Mouse (Mus musculus) brown adipose tissue, adult 24 weeks (tissue): ENCODE measurements around the gene Dtd2. TPM values are rescaled to one million over a fixed set of nuclear protein-coding genes. Genes with fewer than 3 reads are reported as not detected.

Experiments used
- H3K27ac ChIP-seq: fragments of 200-500 bp; replicated peaks from 2 replicates; pipeline ENCODE4 v1.5.1; 2012; ENCODE audit warnings: low read depth, mild to moderate bottlenecking, low read length
- H3K4me1 ChIP-seq: fragments of 200-500 bp; 2 replicates; pipeline ENCODE4 v1.6.1; 2012; ENCODE audit warnings: low read length, mixed read lengths; ENCODE audit not compliant: control insufficient read depth, insufficient read depth, insufficient read length
- H3K4me3 ChIP-seq: fragments of 200-500 bp; 2 replicates; pipeline ENCODE4 v1.5.1; 2012; ENCODE audit warnings: low read depth, mild to moderate bottlenecking, low read length, moderate library complexity; ENCODE audit not compliant: insufficient read depth
- polyA plus RNA-seq: library from polyadenylated mRNA; stranded (reverse); fragments of >200 nt; gene quantifications from 2 replicates; pipeline ENCODE4 v1.2.4, GENCODE M21; 2012; ENCODE audit not compliant: missing spikeins, insufficient read depth, insufficient read length

Gene Dtd2
- polyA plus RNA-seq, 1 experiment: 18.2 TPM

DNA sequence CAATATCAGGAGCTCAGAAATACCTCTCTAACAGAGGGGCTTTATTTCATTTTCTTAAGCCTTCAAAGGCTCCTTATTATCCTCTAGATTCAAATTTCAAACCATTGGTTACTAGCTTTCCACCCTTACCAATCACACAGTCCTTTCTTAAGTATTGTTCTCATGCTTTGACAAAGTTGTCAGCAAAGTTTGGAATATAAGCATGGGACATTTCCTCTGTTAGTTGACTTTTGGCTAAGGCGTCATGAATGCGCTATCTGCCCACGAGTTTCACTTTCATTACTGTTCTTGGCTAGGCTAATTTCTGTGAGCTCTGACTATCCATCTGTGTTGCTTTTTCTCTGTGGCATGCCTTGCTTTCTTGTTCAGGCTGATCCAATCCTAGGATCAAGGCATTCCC, 3.6 kb downstream of the Dtd2 start:
- no peaks in the 10 kb centered on the region for H3K4me1 ChIP-seq
- H3K4me3 ChIP-seq: no peak overlapping the region
- H3K27ac ChIP-seq: no peak overlapping the region

DNA sequence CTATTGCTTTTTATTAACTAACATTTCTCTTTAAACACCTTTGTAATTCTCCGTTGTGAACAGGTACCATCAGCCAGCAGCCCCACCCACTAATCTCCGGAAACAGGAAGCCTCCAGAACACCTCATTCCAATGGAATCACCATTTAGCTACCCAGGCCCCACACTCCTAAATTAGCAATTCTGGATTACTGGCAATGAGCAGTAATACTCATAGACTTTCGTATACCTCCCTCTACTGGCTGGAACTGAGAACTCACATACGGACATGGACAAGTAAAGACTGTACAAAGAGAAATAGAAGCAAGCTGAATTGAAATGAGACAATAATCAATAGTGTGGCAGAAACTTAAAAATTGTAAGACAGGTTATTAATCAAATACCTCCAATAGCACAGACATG, 4.8 kb downstream of the Dtd2 start:
- Histone ChIP-seq H3K4me3 (no peak overlapping the region), H3K4me1 (no peaks in the 10 kb centered on the region), H3K27ac (no peak overlapping the region)

- Histone ChIP-seq H3K4me1 (no peaks in the 10 kb centered on the region), H3K27ac (no peak overlapping the region), H3K4me3 (no peak overlapping the region)
Measured at GRCm38 (mm10) chr12:51998366-51998932, 7.9 kb downstream of the Dtd2 start.

- no peaks in the 10 kb centered on the region for H3K4me1 ChIP-seq
- H3K27ac ChIP-seq: no peak overlapping the region
- no peak overlapping the region for H3K4me3 ChIP-seq
Measured at GRCm38 (mm10) chr12:51995738-51996536, 10.4 kb downstream of the Dtd2 start.

DNA sequence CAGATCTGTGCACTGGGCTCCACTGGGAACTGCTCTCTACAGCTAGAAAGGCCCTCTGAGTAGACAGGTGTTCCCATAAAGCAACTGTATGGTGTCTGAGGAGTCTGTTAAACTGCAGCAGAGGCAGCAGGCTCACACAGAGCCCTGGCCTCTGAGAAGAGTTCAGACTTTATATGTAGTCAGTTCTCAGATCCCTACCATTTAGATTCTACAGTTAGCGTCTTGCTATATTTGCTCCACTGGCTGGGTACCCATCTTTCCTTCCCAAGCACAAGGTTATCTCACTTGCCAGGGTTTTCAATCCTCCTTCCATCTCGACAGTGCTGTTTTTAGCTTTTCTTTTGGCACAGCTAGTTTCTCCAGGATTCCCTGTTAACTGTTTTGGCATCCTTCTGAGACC, 15.7 kb downstream of the Dtd2 start:
- Histone ChIP-seq H3K4me3 (no peak overlapping the region), H3K4me1 (peaks cover 4% of the 10 kb centered on the region; the same call in 1 of the 2 replicates), H3K27ac (no peak overlapping the region)

DNA sequence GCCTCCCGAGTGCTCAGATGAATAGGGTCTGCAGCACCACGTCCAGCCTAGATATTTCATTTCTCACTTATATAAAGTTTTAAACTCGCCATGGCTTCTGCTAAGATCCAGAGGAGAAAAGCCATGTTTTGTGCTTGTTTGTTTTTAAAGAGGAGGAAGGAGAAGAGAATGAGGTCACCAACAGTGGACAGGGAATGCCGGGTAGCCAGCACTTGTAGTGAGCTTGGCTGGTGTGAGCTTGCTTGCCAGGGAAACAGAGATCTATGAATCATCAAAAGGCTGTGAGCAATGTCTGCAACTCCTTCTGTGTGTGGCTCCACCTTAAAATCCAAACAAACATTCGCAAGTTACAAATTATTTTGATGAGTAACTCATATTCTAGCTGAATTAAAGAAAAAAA, 17.8 kb downstream of the Dtd2 start:
- no peak overlapping the region for H3K4me3 ChIP-seq
- H3K27ac ChIP-seq: no peak overlapping the region
- peaks cover 4% of the 10 kb centered on the region; the same call in 1 of the 2 replicates for H3K4me1 ChIP-seq

DNA sequence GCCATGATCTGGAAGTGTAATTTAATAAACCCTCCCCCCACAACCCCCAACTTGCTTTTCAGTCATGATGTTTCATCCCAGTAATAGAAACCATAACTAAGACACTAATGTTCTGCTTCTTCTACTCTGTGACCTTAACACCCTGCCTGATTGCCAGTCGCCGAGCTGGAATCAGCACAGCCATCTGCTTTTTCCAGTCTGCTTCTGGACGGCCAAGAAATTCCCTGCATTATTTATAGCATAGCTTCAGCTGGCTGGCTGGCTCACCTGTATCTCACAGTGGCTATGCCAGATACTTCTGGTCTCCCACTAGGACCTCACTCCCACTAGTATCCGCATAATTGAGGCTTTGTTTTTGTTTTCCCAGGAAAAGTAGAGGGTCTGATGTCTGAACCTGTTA, 20.5 kb downstream of the Dtd2 start:
- Histone ChIP-seq H3K4me3 (no peak overlapping the region), H3K27ac (0 out of 2 replicates have a peak overlapping the region, but pooled peaks have one; percentile 17), H3K4me1 (peaks cover 4% of the 10 kb centered on the region; the same call in 1 of the 2 replicates)

DNA sequence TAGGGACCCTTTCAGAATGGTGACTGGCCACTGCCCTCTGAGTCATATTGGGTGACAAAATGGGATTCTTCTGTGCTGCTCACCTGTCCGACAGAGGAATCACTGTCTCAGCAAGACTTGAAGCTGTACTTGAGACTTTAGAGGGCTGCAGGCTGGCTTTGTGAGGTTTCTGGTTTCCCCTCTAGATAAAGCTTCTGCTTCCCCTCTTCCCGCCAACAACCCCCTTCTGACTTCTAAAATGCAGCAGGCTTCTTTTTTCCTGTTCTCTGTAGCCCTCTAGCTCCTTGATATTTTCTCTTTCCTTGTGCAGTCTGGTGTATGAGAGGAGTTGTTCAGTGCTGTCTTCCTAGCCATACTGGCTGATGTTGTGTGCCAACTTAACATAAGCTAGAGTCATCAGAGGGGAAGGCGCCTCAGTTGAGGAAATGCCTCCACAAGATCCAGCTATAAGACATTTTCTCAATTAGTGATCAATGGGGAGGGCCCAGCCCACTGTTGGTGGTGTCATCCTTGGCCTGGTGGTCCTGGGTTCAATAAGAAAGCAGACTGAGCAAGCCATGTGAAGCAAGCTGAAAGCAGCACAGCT, 21.0 kb downstream of the Dtd2 start:
- Histone ChIP-seq H3K4me1 (peaks cover 4% of the 10 kb centered on the region; the same call in 1 of the 2 replicates), H3K4me3 (no peak overlapping the region), H3K27ac (0 out of 2 replicates have a peak overlapping the region, but pooled peaks have one; percentile 49)

DNA sequence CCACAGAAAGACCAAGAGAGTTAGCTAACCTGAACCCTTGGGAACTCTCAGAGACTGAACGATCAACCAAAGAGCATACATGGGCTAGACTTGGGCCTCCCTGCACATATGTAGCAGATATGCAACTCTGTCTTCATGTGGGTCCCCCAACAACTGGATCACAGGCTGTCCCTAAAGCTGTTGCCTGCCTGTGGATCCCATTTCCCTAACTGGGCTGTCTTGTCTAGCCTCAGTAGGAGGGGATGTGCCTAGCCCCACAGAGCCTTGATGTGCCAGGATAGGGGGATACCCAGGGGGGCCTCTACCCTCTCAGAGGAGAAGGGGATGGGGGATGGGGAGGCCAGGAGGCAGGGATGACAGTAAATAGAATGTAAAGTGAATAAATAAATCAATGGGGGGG, 22.7 kb downstream of the Dtd2 start:
- no peak overlapping the region for H3K27ac ChIP-seq
- H3K4me1 ChIP-seq: peaks cover 4% of the 10 kb centered on the region; the same call in 1 of the 2 replicates
- no peak overlapping the region for H3K4me3 ChIP-seq

DNA sequence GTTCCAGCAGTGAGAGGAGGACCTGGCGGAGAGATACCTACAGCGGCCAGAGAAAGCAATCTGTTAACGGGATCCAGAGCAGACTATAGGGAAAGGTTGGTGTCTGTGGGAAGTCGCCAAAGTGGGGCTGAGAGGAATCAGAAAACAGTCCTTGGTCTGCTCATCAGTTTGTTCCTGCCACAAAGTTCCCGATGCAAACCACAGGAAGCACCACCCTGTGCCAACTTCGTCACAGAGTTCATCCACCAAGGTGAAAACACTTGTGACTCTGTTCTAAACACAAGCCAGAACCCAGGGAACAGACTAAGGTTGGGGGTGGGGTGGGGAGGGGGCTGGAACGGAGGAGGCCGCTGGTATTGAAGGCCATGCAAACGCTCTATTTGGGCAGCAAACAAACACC, 29.8 kb downstream of the Dtd2 start:
- no peak overlapping the region for H3K27ac ChIP-seq
- no peaks in the 10 kb centered on the region for H3K4me1 ChIP-seq
- H3K4me3 ChIP-seq: no peak overlapping the region

DNA sequence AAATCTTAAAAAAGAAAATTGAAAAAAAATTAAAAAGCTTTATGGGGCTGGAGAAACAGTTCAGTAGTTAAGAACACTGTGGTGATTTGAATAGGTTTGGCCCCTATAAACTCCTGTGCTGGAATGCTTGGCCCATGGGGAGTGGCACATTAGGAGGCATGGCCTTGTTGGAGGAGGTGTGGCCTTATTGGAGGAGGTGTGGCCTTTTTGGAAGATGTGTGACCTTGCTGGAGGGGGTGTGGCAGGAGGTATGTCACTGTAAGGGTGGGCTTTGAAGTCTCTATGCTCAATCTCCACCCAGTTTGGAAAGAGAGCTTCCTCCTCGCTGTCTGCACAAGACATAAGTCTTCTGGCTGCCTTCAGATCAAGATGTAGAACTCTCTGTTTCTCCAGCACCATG, 31.9 kb downstream of the Dtd2 start:
- no peak overlapping the region for H3K4me3 ChIP-seq
- H3K4me1 ChIP-seq: no peaks in the 10 kb centered on the region
- no peak overlapping the region for H3K27ac ChIP-seq

DNA sequence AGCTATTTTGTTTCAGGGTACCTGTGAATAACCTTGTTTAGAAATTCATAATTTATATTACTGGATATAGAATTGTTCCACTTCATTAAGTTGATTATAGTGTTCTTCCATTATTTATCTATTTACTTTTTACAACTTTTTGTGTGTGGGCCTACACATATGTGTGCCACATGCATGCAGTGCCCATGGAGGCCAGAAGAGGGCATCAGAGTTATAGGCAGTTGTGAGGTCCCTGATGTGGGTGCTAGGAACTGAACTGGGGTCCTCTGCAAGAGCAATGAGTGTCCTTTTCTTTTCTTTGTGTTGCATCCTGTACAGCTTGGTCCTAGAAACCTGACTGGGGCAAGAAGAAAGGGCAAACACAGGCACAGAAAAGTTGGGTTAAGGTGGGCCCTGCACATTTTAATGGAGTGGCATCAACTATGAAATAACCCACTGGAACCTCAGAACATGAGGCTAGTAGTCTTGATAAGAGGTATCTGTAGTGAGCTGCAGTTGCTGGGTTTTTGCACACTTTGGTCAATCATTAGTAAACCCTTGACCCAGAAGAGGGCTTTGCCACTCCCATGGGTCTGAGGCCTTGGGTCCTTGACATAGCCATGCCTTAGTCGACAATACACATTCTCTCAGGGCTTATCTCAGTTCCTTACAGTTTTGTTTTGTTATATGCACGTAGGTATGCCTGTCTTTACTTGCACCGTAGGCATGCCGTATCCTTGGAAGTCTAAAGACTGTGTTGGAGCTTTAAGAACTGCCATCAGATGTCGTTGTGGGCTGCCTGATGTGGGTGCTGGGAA, 33.8 kb downstream of the Dtd2 start:
- Histone ChIP-seq H3K27ac (no peak overlapping the region), H3K4me1 (no peaks in the 10 kb centered on the region), H3K4me3 (no peak overlapping the region)

GRCm38 (mm10) chr12:51971070-51971664, 35.1 kb downstream of the Dtd2 start, which contains the start of gene Heatr5a:
Heatr5a (minus strand) TSS chr12:51971321.
- Histone ChIP-seq H3K4me1 (no peaks in the 10 kb centered on the region), H3K27ac (peak within 1 kb of the TSS; percentile 86), H3K4me3 (peak within 1 kb of the TSS; percentile 91)

DNA sequence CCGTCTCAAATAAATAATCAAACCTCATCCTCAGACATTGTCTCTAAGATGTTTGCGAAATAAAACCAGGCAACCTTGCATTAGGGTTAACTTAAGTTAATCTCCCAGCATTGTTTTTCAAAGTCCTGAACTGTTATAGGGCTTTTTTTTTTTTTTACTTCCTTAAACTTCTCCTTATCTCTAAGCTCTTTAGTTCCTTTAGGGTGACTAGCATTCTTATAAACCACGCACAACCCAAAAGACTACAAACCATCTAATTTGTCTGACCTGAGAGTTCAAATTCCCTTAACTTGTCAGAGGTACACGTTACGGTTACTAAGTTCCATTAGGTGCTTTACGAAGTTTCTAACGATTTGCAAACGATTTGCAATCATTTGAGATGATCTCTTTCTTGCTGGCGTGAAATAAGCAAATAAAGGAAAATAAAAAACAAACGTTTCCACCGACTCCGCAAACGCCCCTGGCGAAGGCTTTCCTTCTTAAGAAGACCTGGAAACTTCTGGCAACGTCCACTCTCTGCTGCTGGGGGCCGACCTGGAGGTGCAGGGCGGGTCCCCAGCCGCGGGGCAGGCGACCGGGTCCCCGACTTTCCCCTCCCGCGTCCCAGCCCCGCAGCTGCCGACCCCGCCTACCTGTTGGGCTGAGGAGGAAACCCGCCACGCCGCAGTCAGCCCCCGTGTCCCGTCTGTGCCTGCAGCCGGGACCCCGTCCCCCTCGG, 35.8 kb downstream of the Dtd2 start:
- peak overlapping the region; percentile 91 for H3K4me3 ChIP-seq
- H3K27ac ChIP-seq: peak overlapping the region; percentile 58
- no peaks in the 10 kb centered on the region for H3K4me1 ChIP-seq
